Mouse (Mus musculus) spleen, adult 2 months (tissue): ENCODE measurements around the gene Gm49721. TPM values are rescaled to one million over a fixed set of nuclear protein-coding genes. Genes with fewer than 3 reads are reported as not detected.
"Not testable (repeated sequence)": the region's sequence is repeated elsewhere in the genome, so short reads cannot be mapped to it uniquely, and the experiment has no call there.

Source experiments
- DNase-seq, 2 experiments: peaks; one replicate each; pipeline versions ENCODE4 v3.0.0 to v3.0.0-alpha.2; 2012 to 2021; ENCODE audit warnings: low spot score in 2 of 2, low read depth in 1 of 2
- H3K27ac ChIP-seq: fragments of 200-500 bp; 2 replicates; pipeline ENCODE4 v1.5.1; 2012; ENCODE audit warnings: low read length, inconsistent platforms; ENCODE audit not compliant: insufficient read depth
- H3K27me3 ChIP-seq: fragments of 200-500 bp; 2 replicates; pipeline ENCODE4 v1.6.1; 2012; ENCODE audit warnings: mild to moderate bottlenecking, moderate library complexity, low read length, inconsistent platforms; ENCODE audit not compliant: control insufficient read depth, insufficient read depth
- H3K36me3 ChIP-seq: fragments of 200-500 bp; 2 replicates; pipeline ENCODE4 v1.6.1; 2012; ENCODE audit warnings: mild to moderate bottlenecking, low read length, inconsistent platforms; ENCODE audit not compliant: control insufficient read depth, insufficient read depth
- H3K4me1 ChIP-seq: fragments of 200-500 bp; 2 replicates; pipeline ENCODE4 v1.6.1; 2011; ENCODE audit warnings: inconsistent platforms; ENCODE audit not compliant: control insufficient read depth, insufficient read depth, insufficient read length
- H3K4me3 ChIP-seq: fragments of 200-500 bp; 2 replicates; pipeline ENCODE4 v1.5.1; 2011; ENCODE audit warnings: mild to moderate bottlenecking, inconsistent platforms; ENCODE audit not compliant: insufficient read depth, insufficient read length; ENCODE audit errors: extremely low read depth
- CTCF ChIP-seq: fragments of 200-500 bp; IDR thresholded peaks from 2 replicates; pipeline ENCODE4 v1.5.1; 2011; ENCODE audit warnings: mild to moderate bottlenecking, inconsistent platforms; ENCODE audit not compliant: insufficient read depth, insufficient read length, insufficient replicate concordance; ENCODE audit errors: extremely low read depth
- WGBS: fragments of 180-500 bp; shearing (Covaris S2); methylation state at CpG from one replicate; pipeline ENCODE4 v1.1.7; 2018; 5-methylcytosine and 5-hydroxymethylcytosine counted together
- polyA plus RNA-seq: library from polyadenylated mRNA; depleted of rRNA; stranded (reverse); fragments of >200 nt; gene quantifications from 2 replicates; pipeline ENCODE4 v1.2.3, GENCODE M21; 2012

The Gm49721 gene
- polyA plus RNA-seq, 1 experiment: not detected

DNA sequence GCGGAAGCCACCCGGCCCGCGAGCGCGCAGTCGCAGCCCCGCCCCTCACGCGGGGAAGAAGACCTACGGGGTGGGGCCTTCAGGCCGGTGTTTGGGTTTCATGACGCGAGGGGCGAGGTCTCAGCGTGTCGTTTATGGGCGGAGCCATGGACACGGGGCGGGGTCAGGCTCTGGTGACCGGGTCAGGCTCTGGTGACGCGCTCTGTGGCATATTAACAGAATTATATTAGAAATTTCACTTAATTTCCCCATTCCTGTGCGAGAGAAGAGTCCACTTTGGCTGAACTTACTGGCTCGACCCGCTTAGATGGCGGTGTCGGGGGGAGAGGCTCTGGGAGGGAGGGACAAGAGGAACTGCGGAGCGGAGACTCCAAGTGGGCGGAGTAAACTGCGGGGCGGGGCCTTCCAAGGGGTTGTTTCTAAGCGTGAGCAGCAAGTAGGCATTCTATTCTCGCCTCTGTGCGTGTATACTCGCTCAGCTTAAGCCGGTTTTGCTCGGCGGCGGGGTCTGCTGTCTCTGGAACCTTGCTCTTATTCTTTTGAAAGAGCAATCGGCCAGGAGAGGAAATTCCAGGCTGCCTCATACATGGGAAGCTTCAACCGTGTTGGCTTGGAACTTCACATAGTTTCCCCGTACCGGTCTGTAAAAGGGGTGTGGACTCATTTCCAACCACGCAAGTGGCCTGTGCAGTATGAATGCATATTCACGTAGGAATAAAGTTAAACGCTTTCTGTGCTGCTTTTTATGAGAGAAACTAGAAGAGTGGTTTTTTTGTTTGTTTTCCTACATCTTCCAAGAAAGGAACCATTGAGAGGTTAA is 17.3 kb upstream of the Gm49721 start:
- not testable (repeated sequence) for DNase-seq
- WGBS: under 1% methylated on average over 15 of the region's 48 CpGs

DNA sequence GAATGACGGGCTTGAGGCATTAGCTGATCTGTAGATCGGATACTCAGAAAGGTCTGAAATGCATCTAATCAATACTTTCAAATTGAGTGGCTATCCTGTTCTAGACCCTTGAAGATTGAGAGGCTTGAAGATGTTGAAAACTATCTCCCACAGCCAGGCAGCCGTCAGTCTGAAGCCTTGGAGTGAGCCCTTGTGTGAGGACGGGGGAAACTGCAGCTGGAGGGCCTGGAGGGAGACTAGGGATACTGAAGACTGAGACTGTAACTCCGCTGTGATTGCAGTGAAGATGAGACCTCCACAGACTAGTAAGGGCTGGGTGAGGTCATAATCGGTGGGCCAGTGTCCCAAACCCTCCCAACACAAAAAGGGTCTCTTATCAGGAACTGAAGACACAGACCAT is 16.4 kb upstream of the Gm49721 start:
- not testable (repeated sequence) for H3K27me3 ChIP-seq, H3K36me3 ChIP-seq, H3K4me1 ChIP-seq, DNase-seq, H3K4me3 ChIP-seq, H3K27ac ChIP-seq
- 44% methylated on average over 4 of the region's 6 CpGs for WGBS

More for the DNA sequence above, 17.3 kb upstream of the Gm49721 start:
- not testable (repeated sequence) for H3K4me1 ChIP-seq, H3K36me3 ChIP-seq, H3K27me3 ChIP-seq
- H3K4me3 ChIP-seq: peak overlapping the region; percentile 42
- peak overlapping the region; percentile 41 for H3K27ac ChIP-seq

DNA sequence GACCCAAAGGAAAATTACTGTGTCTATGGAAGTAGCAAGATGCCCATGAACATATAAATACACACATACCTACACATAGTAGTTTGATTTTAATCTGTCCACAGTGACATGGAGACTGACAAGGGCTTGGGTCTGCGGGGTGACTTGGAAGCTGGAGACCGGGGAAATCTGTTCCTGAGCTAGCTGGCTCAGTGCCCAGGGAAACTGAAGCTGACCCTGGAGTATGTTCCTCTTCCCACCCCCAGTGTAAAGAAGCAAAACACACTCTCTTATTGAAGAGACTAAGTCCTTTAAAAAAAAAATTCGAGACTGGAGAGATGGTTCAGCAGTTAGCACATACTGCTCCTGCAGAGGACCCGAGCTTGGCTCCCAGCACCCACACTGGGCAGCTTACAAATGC is 15.8 kb upstream of the Gm49721 start:
- H3K27me3 ChIP-seq, H3K27ac ChIP-seq, H3K36me3 ChIP-seq, H3K4me1 ChIP-seq, H3K4me3 ChIP-seq, DNase-seq: not testable (repeated sequence)
- WGBS: 25% methylated on average over 4 of the region's 4 CpGs

DNA sequence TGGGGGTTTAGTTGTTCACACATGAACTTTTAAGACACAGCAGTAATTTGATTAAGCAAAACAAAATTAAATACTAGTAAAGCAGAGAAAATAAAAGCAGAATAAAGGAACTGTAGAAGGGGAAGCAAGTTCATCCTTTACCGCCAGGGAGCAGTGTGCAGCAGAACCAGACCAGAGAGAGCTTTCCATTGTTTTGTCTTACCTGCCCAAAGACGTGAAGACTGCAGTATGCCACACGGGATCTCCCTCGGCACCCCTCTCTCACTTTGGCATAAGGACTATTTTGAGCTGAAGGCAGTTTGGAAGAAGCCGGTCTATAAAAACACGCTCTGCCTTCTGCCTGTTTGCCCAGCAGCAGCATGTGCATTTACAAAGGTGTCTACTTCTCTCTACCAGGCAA is 13.3 kb upstream of the Gm49721 start:
- TF ChIP-seq CTCF: 0 out of 2 replicates have a peak, but pooled peaks have one; percentile 4
- not testable (repeated sequence) for H3K27ac ChIP-seq, DNase-seq, H3K4me3 ChIP-seq, H3K4me1 ChIP-seq, H3K27me3 ChIP-seq, H3K36me3 ChIP-seq
- 9% methylated on average over 6 of the region's 6 CpGs for WGBS

DNA sequence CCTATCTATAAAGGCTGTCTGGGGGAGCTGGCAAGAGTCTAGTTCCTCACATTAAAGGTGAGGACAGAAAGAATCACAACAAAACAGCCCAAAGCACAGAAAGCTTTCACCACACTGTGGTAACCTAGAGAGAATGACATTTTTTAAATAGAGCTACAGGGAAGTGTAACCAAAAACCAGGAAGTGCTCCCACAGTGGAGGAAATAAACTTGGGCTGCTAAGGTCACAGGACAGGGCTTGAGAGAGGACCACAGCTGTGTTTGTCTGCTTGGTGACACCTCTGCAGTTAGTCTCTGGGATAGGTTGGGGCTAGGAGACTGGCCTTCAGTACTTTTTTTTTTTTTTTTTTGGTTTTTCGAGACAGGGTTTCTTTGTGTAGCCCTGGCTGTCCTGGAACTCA is 11.0 kb upstream of the Gm49721 start:
- not testable (repeated sequence) for H3K27ac ChIP-seq, H3K36me3 ChIP-seq, H3K4me1 ChIP-seq, H3K4me3 ChIP-seq, DNase-seq, H3K27me3 ChIP-seq
- 0% methylated on average over 1 of the region's 1 CpGs for WGBS

DNA sequence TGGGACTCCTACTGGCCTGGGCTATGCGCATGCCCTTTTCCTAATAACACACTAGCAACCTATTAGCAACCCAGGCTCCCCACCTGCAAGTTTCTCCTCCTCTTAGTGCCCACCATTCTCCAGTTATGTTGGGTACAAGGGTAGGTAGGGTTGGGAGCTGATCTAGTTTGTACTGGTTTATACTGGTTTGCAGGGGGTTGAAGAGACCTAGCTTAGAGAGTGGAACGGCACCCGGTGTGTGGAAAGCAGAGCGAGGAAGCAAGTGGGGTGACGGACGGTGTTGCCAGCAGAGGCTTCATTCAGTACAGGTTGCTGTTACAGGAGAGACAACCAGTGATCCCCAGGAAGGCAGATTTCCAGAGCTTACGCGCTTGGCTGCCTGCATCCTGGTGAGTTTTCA is 8.4 kb upstream of the Gm49721 start, which contains the start of gene Rnaset2b:
Gene Rnaset2b (plus strand): TSS at position 301 of the 400 bp plus-strand sequence.
- H3K4me1 ChIP-seq, H3K4me3 ChIP-seq, H3K27me3 ChIP-seq, H3K36me3 ChIP-seq, DNase-seq, H3K27ac ChIP-seq: not testable (repeated sequence)
- 100% methylated on average over 1 of the region's 8 CpGs for WGBS

DNA sequence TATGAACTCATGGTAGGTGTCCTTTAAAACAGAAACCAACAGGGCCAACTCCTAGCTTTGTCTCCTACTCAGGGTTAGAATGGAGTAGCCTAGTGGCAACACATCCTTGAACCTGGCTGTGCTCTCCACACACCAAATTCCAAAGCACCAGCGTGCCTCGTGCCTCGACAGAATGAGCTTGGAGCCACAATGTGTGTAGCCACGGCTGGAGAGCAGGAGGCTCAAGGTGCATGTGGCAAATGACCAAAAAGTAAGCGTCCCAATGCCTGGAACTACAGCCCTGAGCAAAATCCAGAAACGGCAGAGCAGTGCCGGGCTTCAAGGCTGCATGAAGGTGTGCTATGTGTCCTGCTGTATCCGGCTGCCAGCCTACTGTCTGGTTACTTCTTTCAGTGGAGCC is 7.5 kb upstream of the Gm49721 start:
- WGBS: 88% methylated on average over 8 of the region's 8 CpGs
- H3K4me1 ChIP-seq, DNase-seq, H3K27me3 ChIP-seq, H3K36me3 ChIP-seq, H3K4me3 ChIP-seq, H3K27ac ChIP-seq: not testable (repeated sequence)

DNA sequence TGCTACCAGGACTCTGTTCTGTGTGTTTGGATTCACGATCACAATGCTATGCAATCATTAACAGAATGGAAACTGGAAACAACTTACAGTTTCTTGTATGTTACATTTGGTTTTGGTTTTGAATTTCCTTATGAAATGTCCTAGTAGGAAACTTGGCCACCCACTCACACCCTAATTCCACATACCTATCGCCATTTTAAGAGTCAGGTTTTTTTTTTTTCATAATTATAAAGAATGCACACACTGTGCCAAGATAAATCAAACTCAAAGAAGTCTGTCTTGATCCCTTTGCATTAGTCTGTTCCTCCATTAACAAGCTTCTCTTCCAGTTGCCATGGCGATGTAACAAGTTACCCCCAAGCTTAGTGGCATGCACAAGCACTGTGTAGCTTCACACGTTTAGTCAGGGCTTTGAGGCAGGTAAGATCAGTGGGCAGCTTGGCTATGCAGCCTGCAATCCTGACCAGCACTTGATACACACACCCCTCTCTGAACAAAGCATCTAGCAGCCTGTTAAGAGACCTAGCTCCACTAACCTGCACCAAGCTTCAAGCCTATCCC is 5.8 kb upstream of the Gm49721 start:
- not testable (repeated sequence) for H3K4me1 ChIP-seq

DNA sequence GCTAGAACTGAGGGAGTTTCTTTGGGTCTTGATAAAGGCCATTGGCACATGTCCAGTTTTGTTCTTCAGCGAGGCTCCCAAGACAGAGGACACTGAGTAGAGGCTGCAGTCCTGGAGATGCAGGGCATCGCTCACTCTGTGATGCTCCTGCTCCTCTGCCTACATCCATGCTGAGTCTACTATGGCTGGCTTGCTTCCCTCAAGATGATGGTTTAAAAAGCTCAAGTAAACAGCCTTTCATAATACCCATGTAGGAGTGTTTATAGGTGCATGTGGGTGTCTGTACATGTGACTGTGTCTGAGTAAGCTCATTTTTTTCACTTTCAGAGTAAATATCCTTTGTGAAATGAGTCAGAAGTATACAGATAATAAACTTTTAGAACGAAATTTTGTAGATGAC is 3.7 kb upstream of the Gm49721 start:
- DNase-seq, H3K36me3 ChIP-seq, H3K4me1 ChIP-seq, H3K27me3 ChIP-seq, H3K27ac ChIP-seq, H3K4me3 ChIP-seq: not testable (repeated sequence)
- 75% methylated on average over 3 of the region's 3 CpGs for WGBS

More for the DNA sequence above, 5.8 kb upstream of the Gm49721 start:
- not testable (repeated sequence) for H3K4me3 ChIP-seq, H3K36me3 ChIP-seq, H3K27me3 ChIP-seq, DNase-seq, H3K27ac ChIP-seq
- 78% methylated on average over 4 of the region's 4 CpGs for WGBS

DNA sequence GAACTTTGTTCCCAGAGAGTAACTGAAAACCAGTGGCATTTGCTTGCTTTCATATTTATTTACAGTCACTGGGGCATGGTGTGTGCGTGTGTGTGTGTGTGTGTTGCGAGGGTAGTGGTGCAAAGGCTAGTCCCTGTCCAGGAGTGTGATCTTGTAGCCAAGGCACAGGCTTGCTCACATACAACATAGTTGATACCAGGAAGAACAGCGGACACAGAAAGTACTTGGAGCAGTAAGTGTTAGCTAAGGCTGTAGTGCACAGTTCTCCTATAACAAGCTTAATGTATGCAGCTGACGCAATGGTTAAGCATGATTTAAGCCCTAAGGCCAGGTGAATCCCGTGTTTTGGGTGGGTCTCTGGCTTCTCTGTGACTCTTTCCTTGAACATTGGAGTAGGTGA is 676 bp downstream of the Gm49721 start:
- H3K4me1 ChIP-seq, H3K27ac ChIP-seq, H3K36me3 ChIP-seq, DNase-seq, H3K27me3 ChIP-seq: not testable (repeated sequence)
- H3K4me3 ChIP-seq: peak overlapping the region; percentile 40
- WGBS: 24% methylated on average over 5 of the region's 5 CpGs

DNA sequence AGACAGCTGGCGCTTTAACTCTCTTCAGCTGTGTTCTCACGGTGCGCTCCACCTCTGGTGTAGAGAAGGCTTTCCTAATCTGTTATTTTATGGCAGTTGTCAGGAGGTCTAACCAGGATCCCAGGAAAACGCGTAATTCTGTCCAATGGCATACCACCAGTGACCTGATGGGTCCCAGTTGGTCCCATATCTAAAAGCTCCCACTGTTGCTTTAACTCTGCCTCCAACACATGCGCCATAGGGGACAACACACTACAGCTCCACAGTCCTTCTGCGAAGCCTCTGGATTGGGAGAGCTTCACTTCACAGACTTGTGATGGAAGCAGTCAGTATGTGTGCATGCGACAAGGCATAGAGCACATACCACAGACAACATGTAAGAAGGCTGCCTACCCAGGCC is 1.4 kb downstream of the Gm49721 start:
- H3K4me1 ChIP-seq, H3K27me3 ChIP-seq, DNase-seq, H3K36me3 ChIP-seq, H3K27ac ChIP-seq, H3K4me3 ChIP-seq: not testable (repeated sequence)
- WGBS: 95% methylated on average over 5 of the region's 8 CpGs
